Mouse (Mus musculus) adrenal gland, adult 18-20 months (tissue): Measurements from ENCODE around the gene C2cd3. TPM values are rescaled to one million over a fixed set of nuclear protein-coding genes. Genes with fewer than 3 reads are reported as not detected.

Source experiments
- DNase-seq, 2 experiments: peaks; one replicate each; pipeline ENCODE4 v3.0.0; 2021 to 2022; ENCODE audit warnings: low spot score in 2 of 2
- total RNA-seq, 2 experiments: library from RNA; stranded (reverse); gene quantifications; 1 replicate in 1 of 2; 2 replicates in 1 of 2; pipeline ENCODE4 v1.2.3; 2021

The C2cd3 gene
- total RNA-seq, 2 experiments from 2014 or later = 17.4 to 20.2 TPM

- DNase-seq = no peak
These were observed 124.3 kb downstream of the C2cd3 start for GRCm38 (mm10) chr7:100496371-100496770.

- DNase-seq = no peak
These were observed 124.8 kb downstream of the C2cd3 start for GRCm38 (mm10) chr7:100496791-100497190.

- DNase-seq = no peak
These were observed 125.4 kb downstream of the C2cd3 start for GRCm38 (mm10) chr7:100497402-100497801.

- DNase-seq = no peak
These were observed 125.9 kb downstream of the C2cd3 start for GRCm38 (mm10) chr7:100497982-100498381.

GRCm38 (mm10) chr7:100499465-100499864 is 127.4 kb downstream of the C2cd3 start:
- DNase-seq = no peak

GRCm38 (mm10) chr7:100500276-100500977 is 128.4 kb downstream of the C2cd3 start:
- peak in 1 of 2 experiments; percentile 48 for DNase-seq

GRCm38 (mm10) chr7:100501027-100501843 is 129.2 kb downstream of the C2cd3 start:
- no peak for DNase-seq

- no peak for DNase-seq
These were observed 129.9 kb downstream of the C2cd3 start for GRCm38 (mm10) chr7:100501844-100502373.

- no peak for DNase-seq
These were observed 130.4 kb downstream of the C2cd3 start for GRCm38 (mm10) chr7:100502374-100502922.

- DNase-seq = no peak
These were observed 131.0 kb downstream of the C2cd3 start for GRCm38 (mm10) chr7:100503076-100503475.

- DNase-seq = no peak
These were observed 132.9 kb downstream of the C2cd3 start for GRCm38 (mm10) chr7:100504740-100505487.

GRCm38 (mm10) chr7:100506494-100506893 is 134.5 kb downstream of the C2cd3 start:
- no peak for DNase-seq

- no peak for DNase-seq
These were observed 136.6 kb downstream of the C2cd3 start for GRCm38 (mm10) chr7:100508670-100509069.

GRCm38 (mm10) chr7:100511602-100512001 is 139.6 kb downstream of the C2cd3 start:
- no peak for DNase-seq

GRCm38 (mm10) chr7:100514573-100514972 is 142.5 kb downstream of the C2cd3 start, which contains the start of gene Dnajb13:
Gene Dnajb13, minus strand, starts transcription at chr7:100514960.
- no peak for DNase-seq

Other genes starting within 250 kb of the C2cd3 start
- 1 to 10 TPM; 3.4 to 4.1 TPM for gene Lipt2, start 213.0 kb upstream of the C2cd3 start, total RNA-seq
- 1 to 10 TPM in 1 of 2 experiments, under 1 TPM in 1; 0.56 to 1.1 TPM for gene Kcne3, start 195.7 kb upstream of the C2cd3 start, total RNA-seq
- 1 to 10 TPM; 3.5 to 4.5 TPM for gene Pgm2l1, start 144.8 kb upstream of the C2cd3 start, total RNA-seq
- gene P4ha3, start 86.7 kb upstream of the C2cd3 start, total RNA-seq = under 1 TPM; 0.27 to 0.38 TPM
- 10 to 100 TPM; 74.6 to 77.5 TPM for gene Ppme1, start 74 bp downstream of the C2cd3 start, total RNA-seq
- 10 to 100 TPM; 19.5 to 30.1 TPM for gene Ucp3, start 100.8 kb downstream of the C2cd3 start, total RNA-seq
- gene Ucp2, start 121.1 kb downstream of the C2cd3 start, total RNA-seq = 100 to 1,000 TPM; 218 to 286 TPM
- gene Dnajb13, start 142.7 kb downstream of the C2cd3 start, total RNA-seq = under 1 TPM in 1 of 2 experiments, not detected in 1; 0.83 TPM
- 10 to 100 TPM in 1 of 2 experiments, 1 to 10 TPM in 1; 8.6 to 13.2 TPM for gene Coa4, start 164.8 kb downstream of the C2cd3 start, total RNA-seq
- gene Rab6a, start 235.2 kb downstream of the C2cd3 start, total RNA-seq = 10 to 100 TPM; 81.1 to 81.4 TPM
- gene Mrpl48, start 236.1 kb downstream of the C2cd3 start, total RNA-seq = 10 to 100 TPM; 53.7 to 73.3 TPM